Mouse (Mus musculus) adrenal gland, adult 18-20 months (tissue): ENCODE data around the gene D11Wsu47e. TPM values are rescaled to one million over a fixed set of nuclear protein-coding genes. Genes with fewer than 3 reads are reported as not detected.
"Not testable (repeated sequence)": the region's sequence is repeated elsewhere in the genome, so short reads cannot be mapped to it uniquely, and the experiment has no call there.

Source experiments
- DNase-seq, 2 experiments: peaks; one replicate each; pipeline ENCODE4 v3.0.0; 2021 to 2022; ENCODE audit warnings: low spot score in 2 of 2
- long read RNA-seq, 2 experiments: library from polyadenylated mRNA; stranded (forward); transcript quantifications; one replicate each; pipeline ENCODE4 v2.0.0; 2021
- total RNA-seq, 2 experiments: library from RNA; stranded (reverse); gene quantifications; 1 replicate in 1 of 2; 2 replicates in 1 of 2; pipeline ENCODE4 v1.2.3; 2021

D11Wsu47e gene
- total RNA-seq, result 10 to 100 TPM; 14.3 to 17.1 TPM
- long read RNA-seq, experiment 1, transcript D11Wsu47e-202 (5 exons, 2,062 nt), result major isoform, 11 of 15 reads
- long read RNA-seq, experiment 1, partial matches to known transcripts, result 0 of 15 reads
- long read RNA-seq, experiment 1, other reads (novel, unspliced or antisense), result 2 of 15 reads
- long read RNA-seq, experiment 2, partial matches to known transcripts, result 3 of 7 reads
- long read RNA-seq, experiment 2, other reads (novel, unspliced or antisense), result 0 of 7 reads

- peak; percentile 91 to 96 for DNase-seq
These were observed at the start of gene D11Wsu47e, which contains the start of gene Fam104a for GRCm38 (mm10) chr11:113683957-113684706. TSS of gene D11Wsu47e (plus strand) at chr11:113684412. TSS of gene Fam104a (minus strand) at chr11:113684155.

DNA sequence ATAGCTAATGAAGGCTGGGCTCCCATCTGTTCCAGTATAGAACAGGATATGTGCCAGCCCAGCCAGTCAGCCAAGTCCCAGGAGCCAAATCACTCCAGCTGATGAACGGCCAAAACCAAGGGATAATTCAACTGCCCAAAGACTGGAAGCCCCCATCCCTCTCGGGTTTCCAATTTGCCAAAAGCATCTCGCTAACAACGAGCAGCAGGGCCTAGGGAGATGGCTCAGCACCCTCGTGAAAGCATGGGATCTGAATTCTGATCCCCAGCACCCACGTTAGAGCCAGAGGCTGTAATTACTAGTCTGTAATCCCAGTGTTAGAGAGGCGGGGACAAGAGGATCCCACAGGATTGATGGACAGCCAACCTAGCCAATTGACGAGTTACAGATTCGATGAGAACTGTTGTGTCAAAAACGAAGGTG, 49.5 kb upstream of the D11Wsu47e start:
- DNase-seq, result no peak

DNA sequence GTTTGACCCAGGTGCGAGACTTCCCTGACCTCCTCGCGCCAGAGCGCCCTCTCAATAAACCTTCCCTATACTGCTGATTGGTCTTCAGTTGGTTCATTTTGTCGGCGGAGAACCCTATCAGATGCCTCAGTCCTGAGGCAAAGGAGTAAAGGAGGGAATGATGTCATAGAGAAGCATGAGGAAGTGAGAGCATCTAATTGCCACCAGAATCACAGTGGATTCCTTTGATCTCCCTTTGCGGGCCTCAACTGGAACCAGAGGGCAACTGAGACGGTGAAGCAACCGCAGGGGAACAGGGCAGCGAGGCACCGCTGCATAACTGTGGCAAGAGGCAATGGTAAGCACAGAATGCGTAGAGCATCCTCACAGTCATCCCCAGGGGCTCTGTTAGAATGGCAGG, 45.5 kb upstream of the D11Wsu47e start:
- DNase-seq, result no peak

DNA sequence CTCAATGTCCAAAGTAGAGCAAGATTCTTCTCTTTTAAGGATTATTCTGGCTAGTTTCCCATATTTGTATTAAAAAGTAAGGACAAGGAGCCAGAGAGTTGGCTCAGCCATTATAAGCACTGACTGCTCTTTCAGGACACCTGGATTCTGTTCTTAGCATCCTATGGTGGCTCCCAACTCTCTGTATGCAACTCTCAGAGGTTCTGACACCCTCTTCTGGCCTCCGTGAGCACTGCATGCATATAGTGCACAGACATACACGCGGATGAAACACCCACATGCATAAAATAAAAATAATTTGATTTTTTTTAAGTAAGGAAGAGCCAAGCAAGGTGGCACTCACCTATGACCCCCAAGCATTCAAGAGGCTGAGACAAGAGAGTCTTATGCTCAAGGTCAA, 39.0 kb upstream of the D11Wsu47e start:
- no peak for DNase-seq

DNA sequence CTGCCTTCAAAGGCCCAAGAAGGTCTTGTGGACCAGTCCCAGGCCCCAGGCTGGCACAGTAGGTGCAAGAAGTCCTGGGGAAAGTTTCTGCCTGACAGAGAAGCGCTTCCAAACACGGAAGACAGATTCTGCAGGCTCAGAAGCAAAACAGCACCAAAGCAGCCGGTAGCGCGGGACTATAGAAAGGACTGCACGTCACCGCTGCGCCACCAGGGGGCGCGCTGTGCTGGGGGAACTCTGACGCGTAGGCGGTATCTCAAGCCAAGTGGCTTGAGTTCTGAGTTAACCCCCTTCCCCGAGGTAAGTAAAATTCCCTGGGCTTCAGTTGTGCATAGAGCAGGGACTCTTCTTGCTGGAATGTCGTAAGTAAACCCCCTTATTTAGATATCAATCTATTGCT, 36.1 kb upstream of the D11Wsu47e start:
- DNase-seq, result peak; percentile 84 to 90

DNA sequence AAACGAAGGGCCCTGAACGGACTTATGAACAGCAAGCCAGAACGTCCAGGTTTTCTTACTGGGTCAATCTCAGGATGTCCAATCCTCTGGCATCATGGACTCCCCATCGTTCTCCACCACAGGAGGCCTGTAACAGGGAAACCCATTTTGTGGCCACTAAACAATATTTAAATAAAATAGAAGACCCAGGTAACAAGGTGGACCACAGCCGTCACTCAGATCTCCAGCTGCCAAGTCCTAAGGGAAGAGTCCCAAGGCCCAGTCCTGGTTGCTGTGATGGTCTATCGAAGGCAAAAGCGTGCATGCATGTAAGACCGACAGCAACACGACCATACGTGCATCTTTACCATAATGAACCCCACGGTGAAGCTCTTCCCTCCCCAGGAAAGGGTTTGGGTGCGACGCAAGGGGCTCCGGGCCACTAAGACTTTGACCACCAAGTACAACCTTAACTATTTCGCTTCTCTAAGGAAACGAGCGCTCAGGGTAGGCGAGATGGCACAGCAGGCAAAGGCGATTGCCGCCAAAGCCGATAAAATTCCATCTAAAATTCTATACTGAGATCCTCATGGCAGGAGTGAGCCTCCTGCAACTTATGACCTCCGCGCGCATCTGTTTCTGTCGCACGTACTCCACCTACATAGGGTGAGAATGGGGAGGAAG, 35.4 kb upstream of the D11Wsu47e start, which contains the start of gene Cog1:
TSS of gene Cog1 (plus strand) at position 480 of the 663 bp plus-strand sequence.
- no peak for DNase-seq

- peak; percentile 57 to 68 for DNase-seq
These were observed 34.6 kb upstream of the D11Wsu47e start, which contains the start of gene Slc39a11 for GRCm38 (mm10) chr11:113649353-113650210. TSS of gene Slc39a11 (minus strand) at chr11:113650079.

DNA sequence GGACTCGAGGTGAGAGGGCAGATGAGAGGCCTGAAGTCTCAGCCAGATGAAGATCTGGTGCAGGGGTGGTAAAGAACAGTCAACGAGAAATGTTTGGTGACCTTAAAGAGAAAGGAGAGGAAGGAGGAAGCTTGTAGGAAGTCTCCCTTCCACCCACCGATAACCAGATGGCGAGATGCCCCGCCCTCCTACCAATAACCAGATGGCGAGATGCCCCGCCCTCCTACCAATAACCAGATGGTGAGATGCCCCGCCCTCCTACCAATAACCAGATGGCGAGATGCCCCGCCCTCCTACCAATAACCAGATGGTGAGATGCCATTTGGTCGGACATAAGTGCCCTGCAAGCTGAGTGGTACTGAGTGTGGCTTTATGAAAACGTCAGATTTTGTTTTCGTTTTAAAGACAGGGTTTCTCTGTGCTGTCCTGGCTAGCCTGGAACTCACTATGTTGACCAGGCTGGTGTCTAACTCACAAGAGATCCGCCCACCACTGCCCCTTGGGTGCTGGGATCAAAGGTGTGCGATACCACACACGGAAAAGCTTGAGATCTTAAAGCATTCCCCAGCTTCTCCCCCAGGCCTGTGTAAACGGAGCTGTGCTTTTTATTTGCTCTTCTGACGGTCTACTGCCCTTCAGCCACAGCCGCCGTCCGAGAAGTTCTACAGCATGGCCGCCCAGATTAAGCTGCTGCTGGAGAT, 32.9 kb upstream of the D11Wsu47e start:
- no peak for DNase-seq

GRCm38 (mm10) chr11:113651907-113652273, 32.3 kb upstream of the D11Wsu47e start:
- DNase-seq, result no peak

DNA sequence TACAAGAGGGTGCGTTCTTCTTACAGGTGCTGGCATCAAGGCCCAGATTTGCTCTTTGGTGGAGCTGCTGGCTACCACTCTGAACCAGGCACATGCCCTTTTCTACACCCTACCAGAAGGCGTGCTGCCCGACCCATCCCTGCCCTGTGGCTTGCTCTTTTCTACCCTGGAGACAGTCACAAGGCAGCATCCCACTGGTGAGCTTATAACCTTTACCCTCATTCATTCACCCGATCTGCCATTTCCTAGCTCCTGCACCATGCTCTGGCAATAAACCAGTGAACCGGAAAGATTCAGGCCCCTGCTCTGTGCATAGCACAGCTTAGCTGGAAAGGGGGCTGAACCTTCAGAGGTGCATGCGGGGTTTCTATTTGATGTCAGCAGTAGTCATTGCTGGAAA, 31.7 kb upstream of the D11Wsu47e start:
- no peak for DNase-seq

- DNase-seq, result no peak
These were observed 30.1 kb upstream of the D11Wsu47e start for GRCm38 (mm10) chr11:113654105-113654504.

GRCm38 (mm10) chr11:113654561-113655270, 29.5 kb upstream of the D11Wsu47e start:
- no peak for DNase-seq

- peak in 1 of 2 experiments; percentile 43 for DNase-seq
These were observed 27.7 kb upstream of the D11Wsu47e start for GRCm38 (mm10) chr11:113656511-113656932.

DNA sequence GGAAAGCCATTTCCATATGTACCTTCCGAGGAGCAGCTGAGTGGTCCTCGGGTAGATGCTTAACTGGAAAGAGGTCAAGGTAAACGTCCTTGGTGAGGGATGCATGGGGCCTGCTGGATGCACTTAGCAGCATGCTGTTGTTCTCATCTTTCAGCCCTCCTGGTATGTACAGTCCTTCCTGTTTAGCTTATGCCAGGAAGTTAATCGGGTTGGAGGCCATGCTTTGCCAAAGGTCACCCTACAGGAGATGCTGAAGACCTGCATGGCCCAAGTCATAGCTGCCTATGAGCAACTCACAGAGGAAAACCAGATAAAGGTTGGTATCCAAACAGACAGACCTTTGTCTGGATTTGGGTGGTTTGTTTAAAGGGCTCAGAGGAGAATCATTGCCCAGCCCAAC, 27.0 kb upstream of the D11Wsu47e start:
- DNase-seq, result no peak

GRCm38 (mm10) chr11:113658319-113658718, 25.9 kb upstream of the D11Wsu47e start:
- no peak for DNase-seq

- no peak for DNase-seq
These were observed 25.4 kb upstream of the D11Wsu47e start for GRCm38 (mm10) chr11:113658763-113659162.

GRCm38 (mm10) chr11:113660213-113660612, 24.0 kb upstream of the D11Wsu47e start:
- DNase-seq, result not testable (repeated sequence)

GRCm38 (mm10) chr11:113660940-113661339, 23.3 kb upstream of the D11Wsu47e start:
- no peak for DNase-seq

GRCm38 (mm10) chr11:113661835-113662351, 22.3 kb upstream of the D11Wsu47e start:
- no peak for DNase-seq
